Mouse (Mus musculus): ENCODE measurements at regions not wholly inside any gene's neighbourhood (a gene's known extent, or its start where the extent isn't known, plus 50 kb on each side); places are given as distances from the start of the nearest gene placed in this dataset.
"Not testable (repeated sequence)": the region's sequence is repeated elsewhere in the genome, so short reads cannot be mapped to it uniquely, and the experiment has no call there.

DNA sequence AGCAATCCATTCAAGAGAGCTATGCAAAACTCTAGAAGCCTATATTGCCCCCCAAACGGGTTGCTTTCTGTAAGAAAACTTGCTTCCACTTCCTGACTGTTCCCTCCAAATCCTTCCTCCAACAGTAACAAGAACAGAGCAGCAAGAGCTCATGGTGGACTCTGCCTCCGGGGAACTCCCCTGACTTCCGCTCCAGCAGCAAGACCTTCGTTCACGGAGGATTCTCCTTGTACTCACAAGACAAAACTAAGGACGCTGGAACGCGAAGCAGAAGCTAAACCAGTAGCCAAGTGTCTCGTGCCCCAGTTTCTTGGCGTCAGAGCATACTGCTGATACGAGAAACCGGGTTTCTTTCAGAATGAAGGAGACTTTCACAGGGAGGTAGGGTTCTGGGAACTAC, 50.7 kb downstream of the H2al2a start:
- no peak overlapping the region for H3K27ac ChIP-seq (ENCODE audit: low read length)
- H3K27me3 ChIP-seq (replicated peaks; ENCODE audit: insufficient read depth, low read length): no peaks in the 10 kb centered on the region
- no peak overlapping the region for H3K4me3 ChIP-seq (ENCODE audit: low read depth, low read length)
- no peaks in the 10 kb centered on the region for H3K4me1 ChIP-seq (ENCODE audit: insufficient read depth, low read depth, low read length)
- no peak overlapping the region for H3K9ac ChIP-seq (replicated peaks; ENCODE audit: low read depth)
- WGBS: 64% methylated on average over 12 of the region's 12 CpGs
- H3K36me3 ChIP-seq (ENCODE audit: insufficient read depth, low read length): no peaks in the 10 kb centered on the region
- H3K9me3 ChIP-seq (ENCODE audit: low read length): no peaks in the 10 kb centered on the region
- DNase-seq (ENCODE audit: low spot score) (no peak), ATAC-seq (no peak)
- no peak overlapping the region for H3K4me2 ChIP-seq (replicated peaks; ENCODE audit: low read depth, low read length)
- TF ChIP-seq EP300 (IDR thresholded peaks at IDR 0.05) (no peak), CTCF (IDR thresholded peaks at IDR 0.05) (no peak)

DNA sequence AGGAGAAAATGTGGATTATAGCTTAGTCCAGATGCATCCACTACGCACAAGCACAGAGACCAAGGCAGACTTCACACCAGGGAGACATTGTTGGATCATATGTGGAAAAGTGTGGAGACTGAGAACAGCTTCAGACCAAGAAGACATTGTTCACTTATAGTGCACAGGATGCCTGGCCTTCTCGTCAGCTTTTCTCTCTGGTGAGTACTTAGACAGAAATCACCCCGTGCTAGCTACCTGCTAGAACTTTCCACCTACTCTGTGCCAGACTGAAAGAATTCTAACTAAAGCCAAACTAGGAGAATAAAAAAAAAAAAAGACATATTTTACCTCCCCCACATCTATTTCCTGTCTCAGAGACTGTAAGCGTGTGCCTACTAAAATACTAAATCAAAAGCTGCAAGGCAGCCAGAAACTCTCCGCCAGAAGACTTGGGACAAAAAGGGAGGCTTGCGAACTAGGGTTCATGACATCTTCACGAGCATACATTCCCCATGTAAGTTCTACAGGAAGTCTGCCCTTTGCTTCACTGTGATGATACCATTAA, 51.3 kb downstream of the H2al2a start:
- H3K4me3 ChIP-seq (ENCODE audit: low read depth, low read length): no peak overlapping the region
- no peaks in the 10 kb centered on the region for H3K27me3 ChIP-seq (replicated peaks; ENCODE audit: insufficient read depth, low read length)
- H3K9ac ChIP-seq (replicated peaks; ENCODE audit: low read depth): no peak overlapping the region
- TF ChIP-seq EP300 (IDR thresholded peaks at IDR 0.05) (no peak), CTCF (IDR thresholded peaks at IDR 0.05) (no peak)
- no peaks in the 10 kb centered on the region for H3K36me3 ChIP-seq (ENCODE audit: insufficient read depth, low read length)
- 72% methylated on average over 7 of the region's 7 CpGs for WGBS
- ATAC-seq (no peak), DNase-seq (ENCODE audit: low spot score) (no peak)
- no peak overlapping the region for H3K4me2 ChIP-seq (replicated peaks; ENCODE audit: low read depth, low read length)
- H3K9me3 ChIP-seq (ENCODE audit: low read length): no peaks in the 10 kb centered on the region
- H3K4me1 ChIP-seq (ENCODE audit: insufficient read depth, low read depth, low read length): no peaks in the 10 kb centered on the region
- H3K27ac ChIP-seq (ENCODE audit: low read length): no peak overlapping the region

DNA sequence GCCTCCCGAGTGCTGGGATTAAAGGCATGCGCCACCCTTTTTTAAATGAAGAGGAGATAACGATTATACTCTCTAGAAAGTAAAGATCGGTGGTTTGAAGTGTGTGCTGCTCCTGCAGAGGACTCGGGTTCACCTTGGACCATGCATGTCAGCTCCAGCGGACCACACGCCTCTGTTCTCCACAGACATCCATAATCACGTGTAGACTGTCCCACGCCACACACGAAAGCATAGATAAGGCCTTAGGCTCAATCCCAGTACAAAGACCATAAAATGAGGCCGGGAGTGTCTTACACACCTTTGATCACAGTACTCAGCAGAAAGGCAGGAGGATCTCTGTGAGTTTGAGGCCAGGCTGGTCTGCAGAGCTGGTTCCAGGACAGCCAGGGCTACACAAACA, 53.3 kb downstream of the H2al2a start:
- Histone ChIP-seq H3K36me3 (ENCODE audit: insufficient read depth, low read length) (no peaks in the 10 kb centered on the region), H3K4me2 (replicated peaks; ENCODE audit: low read depth, low read length) (no peak overlapping the region), H3K27me3 (replicated peaks; ENCODE audit: insufficient read depth, low read length) (no peaks in the 10 kb centered on the region), H3K27ac (ENCODE audit: low read length) (no peak overlapping the region), H3K4me3 (ENCODE audit: low read depth, low read length) (no peak overlapping the region), H3K9ac (replicated peaks; ENCODE audit: low read depth) (no peak overlapping the region), H3K4me1 (ENCODE audit: insufficient read depth, low read depth, low read length) (no peaks in the 10 kb centered on the region), H3K9me3 (ENCODE audit: low read length) (no peaks in the 10 kb centered on the region)
- no peak for TF ChIP-seq EP300 (IDR thresholded peaks at IDR 0.05)
- no peak for TF ChIP-seq CTCF (IDR thresholded peaks at IDR 0.05)
- ATAC-seq (no peak), DNase-seq (ENCODE audit: low spot score) (no peak)
- 89% methylated on average over 11 of the region's 11 CpGs for WGBS

DNA sequence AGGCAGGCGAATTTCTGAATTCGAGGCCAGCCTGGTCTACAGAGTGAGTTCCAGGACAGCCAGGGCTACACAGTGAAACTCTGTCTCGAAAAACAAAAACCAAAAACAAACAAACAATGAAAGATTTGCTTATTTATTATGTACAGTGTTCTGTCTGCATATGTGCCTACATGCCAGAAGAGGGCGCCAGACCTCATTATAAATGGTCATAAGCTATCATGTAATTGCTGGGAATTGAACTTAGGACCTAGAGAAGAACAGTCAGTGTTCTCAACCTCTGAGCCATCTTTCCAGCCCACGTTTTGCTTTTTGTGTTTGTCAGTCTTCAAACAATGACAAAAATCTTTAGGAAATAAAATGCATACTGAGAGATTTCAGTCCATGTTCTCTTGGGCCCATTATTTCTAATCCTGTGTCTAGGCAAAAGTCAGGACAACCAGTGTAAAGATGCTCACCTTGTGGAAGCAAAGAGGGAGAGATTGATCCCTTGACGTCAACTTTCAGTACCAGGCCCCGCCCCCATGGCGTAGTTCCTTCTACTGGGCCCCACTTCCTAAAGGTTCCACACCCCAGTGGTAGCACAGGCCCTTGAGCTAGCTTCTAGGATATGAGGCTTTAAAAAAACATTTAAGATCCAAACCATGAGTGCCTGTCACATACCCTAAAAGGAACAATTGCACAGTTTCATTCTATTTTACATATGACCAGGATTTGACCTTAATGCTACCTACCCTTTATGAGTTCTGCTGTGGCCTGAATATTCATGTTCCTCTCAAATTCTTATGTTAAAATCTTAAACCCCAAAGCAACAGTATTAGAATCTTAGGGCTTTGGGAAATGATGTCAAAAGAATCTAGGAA, 54.0 kb downstream of the H2al2a start:
- 74% methylated on average over 8 of the region's 8 CpGs for WGBS
- Histone ChIP-seq H3K4me1 (ENCODE audit: insufficient read depth, low read depth, low read length) (no peaks in the 10 kb centered on the region), H3K27ac (ENCODE audit: low read length) (no peak overlapping the region), H3K36me3 (ENCODE audit: insufficient read depth, low read length) (no peaks in the 10 kb centered on the region), H3K27me3 (replicated peaks; ENCODE audit: insufficient read depth, low read length) (no peaks in the 10 kb centered on the region), H3K9me3 (ENCODE audit: low read length) (no peaks in the 10 kb centered on the region), H3K9ac (replicated peaks; ENCODE audit: low read depth) (no peak overlapping the region), H3K4me3 (ENCODE audit: low read depth, low read length) (no peak overlapping the region), H3K4me2 (replicated peaks; ENCODE audit: low read depth, low read length) (no peak overlapping the region)
- TF ChIP-seq CTCF (IDR thresholded peaks at IDR 0.05) (peak; percentile 65), EP300 (IDR thresholded peaks at IDR 0.05) (no peak)
- ATAC-seq (no peak), DNase-seq (ENCODE audit: low spot score) (no peak)

DNA sequence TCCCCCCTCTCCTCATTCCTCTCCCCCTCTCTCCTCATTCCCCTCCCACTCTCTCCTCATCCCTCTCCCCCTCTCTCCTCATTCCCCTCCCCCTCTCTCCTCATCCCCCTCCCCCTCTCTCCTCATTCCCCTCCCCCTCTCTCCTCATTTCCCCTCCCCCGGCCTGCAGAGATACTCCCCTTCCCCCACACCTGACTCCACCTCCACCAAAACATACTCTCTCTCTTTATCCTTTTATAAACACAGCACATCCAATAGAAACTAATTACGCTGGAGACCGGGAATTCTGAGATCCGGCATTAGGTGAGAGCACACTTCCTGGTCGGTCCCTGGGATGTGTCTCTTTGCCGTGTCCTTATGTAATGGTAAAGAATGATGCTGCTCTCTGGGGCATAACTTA, 54.8 kb downstream of the H2al2a start:
- no peak for TF ChIP-seq EP300 (IDR thresholded peaks at IDR 0.05)
- no peak for TF ChIP-seq CTCF (IDR thresholded peaks at IDR 0.05)
- DNase-seq (ENCODE audit: low spot score): no peak
- Histone ChIP-seq H3K4me2 (replicated peaks; ENCODE audit: low read depth, low read length) (no peak overlapping the region), H3K4me3 (ENCODE audit: low read depth, low read length) (no peak overlapping the region), H3K27ac (ENCODE audit: low read length) (no peak overlapping the region), H3K36me3 (ENCODE audit: insufficient read depth, low read length) (no peaks in the 10 kb centered on the region), H3K27me3 (replicated peaks; ENCODE audit: insufficient read depth, low read length) (no peaks in the 10 kb centered on the region), H3K9ac (replicated peaks; ENCODE audit: low read depth) (no peak overlapping the region), H3K9me3 (ENCODE audit: low read length) (no peaks in the 10 kb centered on the region), H3K4me1 (ENCODE audit: insufficient read depth, low read depth, low read length) (no peaks in the 10 kb centered on the region)
- WGBS: 82% methylated on average over 6 of the region's 6 CpGs
- ATAC-seq: no peak

DNA sequence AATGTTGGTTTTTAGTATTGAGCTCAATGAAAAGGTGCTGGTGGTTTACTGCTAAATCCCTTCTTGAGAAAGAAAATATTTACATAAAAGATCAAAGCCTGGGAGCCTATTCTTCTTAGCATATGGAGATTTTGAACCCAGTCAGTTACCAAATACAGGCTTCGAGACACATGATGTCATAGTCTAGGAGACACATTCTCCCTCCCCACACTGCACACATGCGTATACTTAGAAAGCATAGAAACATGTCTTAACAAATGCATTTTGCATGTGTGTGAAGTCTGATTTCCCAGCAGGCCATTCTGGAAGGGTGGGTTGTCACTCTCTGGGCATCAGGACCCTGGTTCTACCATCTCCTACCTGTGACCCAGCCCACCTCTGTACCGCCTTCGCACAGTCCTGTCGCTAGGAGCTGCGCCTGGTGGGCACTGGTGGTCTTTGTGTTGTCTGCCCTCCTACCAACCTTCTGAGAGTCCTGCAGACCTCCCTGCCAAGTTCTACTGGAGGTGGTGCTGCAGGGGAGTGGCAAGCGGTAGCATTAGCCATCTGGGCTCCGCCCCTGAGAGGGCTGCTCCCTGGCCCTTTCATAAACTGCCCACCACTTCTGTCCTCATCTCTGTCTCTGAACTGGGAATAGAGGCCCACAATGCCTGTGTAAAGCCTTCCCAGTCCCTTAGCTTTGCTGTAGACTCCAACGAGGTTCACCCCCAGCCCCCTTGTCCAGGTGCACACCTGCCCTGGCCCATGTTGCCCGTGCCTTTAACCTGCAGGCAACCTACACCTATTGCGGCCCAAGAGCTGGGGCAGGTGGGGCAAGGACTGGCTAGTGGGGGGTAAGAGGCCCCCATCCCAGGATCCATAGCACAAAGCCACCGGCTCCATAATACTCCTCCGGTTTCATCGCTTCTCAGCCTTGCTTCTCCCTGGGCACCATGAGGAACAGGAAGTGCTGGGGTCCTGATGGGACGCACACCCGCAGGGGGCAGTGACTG, 56.6 kb downstream of the H2al2a start:
- H3K27me3 ChIP-seq (replicated peaks; ENCODE audit: insufficient read depth, low read length); H3K9me3 ChIP-seq (ENCODE audit: low read length); H3K4me1 ChIP-seq (ENCODE audit: insufficient read depth, low read depth, low read length); H3K4me2 ChIP-seq (replicated peaks; ENCODE audit: low read depth, low read length); DNase-seq (ENCODE audit: low spot score); ATAC-seq; H3K4me3 ChIP-seq (ENCODE audit: low read depth, low read length); H3K36me3 ChIP-seq (ENCODE audit: insufficient read depth, low read length); H3K9ac ChIP-seq (replicated peaks; ENCODE audit: low read depth); H3K27ac ChIP-seq (ENCODE audit: low read length): not testable (repeated sequence)
- whole genome bisulfite sequencing: 49% methylated on average over 13 of the region's 16 CpGs

All from lung, postnatal 0 days (tissue).